Mouse (Mus musculus) stomach, postnatal 0 days (tissue): ENCODE data around the gene Tex9.

Experiments
- CTCF ChIP-seq: IDR thresholded peaks from 2 replicates; pipeline ENCODE4 v1.5.1; 2016; ENCODE audit warnings: antibody characterized with exemption, low read depth, mild to moderate bottlenecking, moderate library complexity
- EP300 ChIP-seq: optimal IDR thresholded peaks from 2 replicates; pipeline ENCODE3; 2016; ENCODE audit warnings: antibody characterized with exemption

DNA sequence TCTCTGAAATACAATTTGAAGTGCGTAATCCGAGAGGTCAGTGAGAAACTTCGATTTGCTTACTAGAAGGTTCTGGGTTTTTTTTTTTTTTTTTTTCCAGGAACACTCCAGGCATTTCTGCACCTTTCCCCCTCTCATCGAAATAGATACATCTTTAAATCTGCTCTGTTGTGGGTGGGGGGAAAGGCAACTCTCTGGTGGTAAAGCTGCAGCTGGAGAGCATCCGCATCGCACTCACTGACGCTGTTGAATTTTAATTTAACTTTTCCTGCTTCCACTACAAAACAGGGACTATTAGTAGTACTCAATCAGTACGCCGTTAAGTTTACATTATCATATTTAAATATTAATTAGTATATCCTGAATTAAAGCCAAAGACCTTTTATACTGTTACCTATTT, 53.3 kb downstream of the Tex9 start:
- TF ChIP-seq CTCF (no peak), EP300 (no peak)
